Mouse (Mus musculus): ENCODE measurements around the gene Fancc. TPM values are rescaled to one million over a fixed set of nuclear protein-coding genes. Genes with fewer than 3 reads are reported as not detected.

The Fancc gene
- polyA plus RNA-seq, 1 experiment from 2014 or later, result 21.2 TPM

DNA sequence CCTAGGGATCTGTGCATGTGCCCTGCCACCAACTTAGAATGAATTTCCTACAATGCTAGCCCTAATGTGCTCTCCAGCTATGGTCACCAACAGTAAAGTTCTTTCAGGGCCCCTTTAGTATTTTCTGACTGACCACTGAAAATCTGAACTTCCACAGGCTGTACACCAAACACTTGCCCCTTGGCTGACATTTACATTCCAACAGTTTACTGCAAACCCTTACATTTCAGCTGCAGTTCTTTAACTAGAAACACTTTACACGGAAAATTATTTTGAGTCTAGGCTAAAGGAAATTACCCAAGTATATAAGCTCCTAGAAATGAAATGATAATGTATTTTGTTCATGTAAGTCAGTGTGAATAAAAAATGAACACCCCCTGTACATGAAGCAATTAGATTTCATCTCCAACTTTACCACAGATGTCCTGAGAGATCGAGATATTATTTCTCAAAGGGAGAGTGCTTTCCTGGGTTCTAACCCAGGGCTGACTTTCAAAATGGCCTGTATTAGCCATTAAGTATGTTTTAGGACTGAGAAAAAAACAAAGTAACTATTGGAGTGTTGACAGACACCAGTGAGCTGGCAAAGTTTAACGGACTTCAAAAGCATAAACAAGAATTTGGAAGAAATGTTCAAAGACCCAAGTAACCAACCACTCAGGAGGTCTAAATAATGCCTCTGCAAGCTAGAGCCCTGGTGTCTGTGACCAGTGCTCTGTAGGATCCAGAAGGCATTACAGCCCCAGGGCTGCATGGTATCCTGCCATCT, 32.7 kb upstream of the Fancc start:
- ATAC-seq (ENCODE audit: insufficient number of reproducible peaks, insufficient read depth, low FRiP score, low TSS enrichment, low read depth), result no peak
- peak overlapping the region; percentile 85 for H3K27ac ChIP-seq
- no peak overlapping the region for H3K4me2 ChIP-seq
- H3K9me3 ChIP-seq, result no peaks in the 10 kb centered on the region
- H3K4me3 ChIP-seq, result no peak overlapping the region
- H3K9ac ChIP-seq, result no peak overlapping the region
- H3K4me1 ChIP-seq, result peaks cover 65% of the 10 kb centered on the region
- H3K36me3 ChIP-seq, result peaks cover 78% of the 10 kb centered on the region
- WGBS, result 47% methylated on average over 3 of the region's 3 CpGs
- no peaks in the 10 kb centered on the region for H3K27me3 ChIP-seq

DNA sequence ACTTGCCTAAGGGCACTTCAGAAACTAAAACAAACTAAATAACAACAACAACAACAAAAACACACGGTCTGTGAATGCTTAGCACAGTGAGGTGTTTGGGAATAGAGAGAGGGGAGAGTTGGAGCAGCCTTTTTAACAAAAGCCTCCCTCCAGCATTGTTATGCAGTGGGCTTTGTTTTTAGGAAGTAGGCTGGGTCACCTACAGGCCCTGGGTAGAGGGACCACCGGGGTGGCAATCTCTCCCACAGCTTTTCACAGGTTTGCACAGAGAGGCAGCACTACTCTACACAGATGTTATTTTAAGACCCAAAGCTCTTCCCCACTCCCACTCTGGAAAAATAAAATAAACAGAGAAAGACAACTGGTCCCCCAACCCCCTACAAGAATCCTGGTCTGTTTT, 31.8 kb upstream of the Fancc start:
- ATAC-seq (ENCODE audit: insufficient number of reproducible peaks, insufficient read depth, low FRiP score, low TSS enrichment, low read depth), result no peak
- H3K4me2 ChIP-seq, result peak overlapping the region; percentile 14; the same call in 1 of the 2 replicates
- 6% methylated on average over 2 of the region's 2 CpGs for whole genome bisulfite sequencing
- H3K27ac ChIP-seq, result peak overlapping the region; percentile 85
- no peak overlapping the region for H3K4me3 ChIP-seq
- H3K4me1 ChIP-seq, result peaks cover 75% of the 10 kb centered on the region
- H3K36me3 ChIP-seq, result peaks cover 75% of the 10 kb centered on the region
- no peaks in the 10 kb centered on the region for H3K9me3 ChIP-seq
- H3K27me3 ChIP-seq, result no peaks in the 10 kb centered on the region
- no peak overlapping the region for H3K9ac ChIP-seq

DNA sequence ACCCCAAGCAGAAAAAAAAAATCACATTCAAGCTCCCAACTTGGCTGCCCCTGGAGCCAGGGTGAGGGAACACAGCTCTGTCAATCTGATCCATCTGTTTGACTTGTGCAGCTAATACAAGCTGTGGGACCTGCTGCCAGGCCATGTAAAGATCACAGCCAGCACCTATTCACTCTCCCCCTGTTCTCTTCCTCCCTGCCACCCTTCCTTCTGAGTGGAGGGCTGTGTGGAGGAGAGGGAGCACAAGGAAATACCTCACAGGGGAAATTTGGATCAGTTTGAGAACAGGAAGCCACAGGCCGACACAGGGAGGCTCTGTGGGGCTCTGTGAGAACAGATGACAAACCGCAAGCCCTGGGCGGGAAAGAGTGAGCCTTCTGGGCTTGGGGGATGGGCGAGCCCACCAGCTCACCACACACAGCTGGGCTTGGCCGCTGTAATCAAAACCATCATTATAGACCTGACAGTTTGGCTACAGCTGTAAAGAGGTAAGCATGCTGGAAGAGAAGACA, 31.1 kb upstream of the Fancc start:
- H3K4me1 ChIP-seq, result peaks cover 81% of the 10 kb centered on the region
- no peak overlapping the region for H3K9ac ChIP-seq
- H3K27ac ChIP-seq, result peak overlapping the region; percentile 85
- no peak overlapping the region for H3K4me3 ChIP-seq
- ATAC-seq (ENCODE audit: insufficient number of reproducible peaks, insufficient read depth, low FRiP score, low TSS enrichment, low read depth), result peak; percentile 77
- H3K36me3 ChIP-seq, result peaks cover 70% of the 10 kb centered on the region
- peak overlapping the region; percentile 14; the same call in 1 of the 2 replicates for H3K4me2 ChIP-seq
- H3K27me3 ChIP-seq, result no peaks in the 10 kb centered on the region
- no peaks in the 10 kb centered on the region for H3K9me3 ChIP-seq
- WGBS, result 8% methylated on average over 5 of the region's 5 CpGs

DNA sequence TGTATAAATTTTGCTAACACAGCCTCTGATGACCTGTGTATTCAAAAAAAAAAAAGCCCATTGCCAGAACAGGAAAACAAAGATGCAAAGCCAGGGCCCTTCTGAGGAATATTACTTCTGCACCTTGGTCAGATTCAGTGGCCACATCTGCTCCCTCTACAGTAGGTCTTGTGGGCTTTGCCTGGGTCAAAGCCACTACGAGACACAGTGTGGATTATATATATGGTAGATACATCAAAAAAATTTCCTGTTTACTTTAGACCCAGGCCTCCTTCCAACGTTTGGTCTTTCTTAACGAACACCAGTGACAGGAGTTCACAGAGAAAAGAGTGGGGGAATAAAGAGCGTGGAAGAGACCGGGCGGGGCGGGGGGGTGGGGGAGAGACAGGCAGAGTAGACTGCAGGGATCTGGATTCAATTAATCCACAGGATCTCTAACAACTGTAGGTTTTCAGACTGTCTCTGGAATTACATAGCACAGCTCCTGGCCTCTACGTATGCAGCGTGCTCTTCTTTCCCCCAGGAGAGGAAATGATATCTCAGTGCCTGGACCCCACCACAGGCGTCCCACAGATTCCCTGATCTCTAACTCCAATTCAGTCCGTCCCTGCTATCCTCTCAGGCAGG, 28.6 kb upstream of the Fancc start:
- no peak; the same call in 1 of the 2 replicates for ATAC-seq (ENCODE audit: insufficient number of reproducible peaks, insufficient read depth, low FRiP score, low TSS enrichment, low read depth)
- Histone ChIP-seq H3K36me3 (peaks cover 62% of the 10 kb centered on the region), H3K4me2 (peak overlapping the region; percentile 22; the same call in 1 of the 2 replicates), H3K27ac (peak overlapping the region; percentile 78), H3K9me3 (no peaks in the 10 kb centered on the region), H3K27me3 (no peaks in the 10 kb centered on the region), H3K4me1 (peaks cover 83% of the 10 kb centered on the region), H3K4me3 (no peak overlapping the region), H3K9ac (0 out of 2 replicates have a peak overlapping the region, but pooled peaks have one; percentile 1)
- WGBS, result 30% methylated on average over 11 of the region's 11 CpGs

DNA sequence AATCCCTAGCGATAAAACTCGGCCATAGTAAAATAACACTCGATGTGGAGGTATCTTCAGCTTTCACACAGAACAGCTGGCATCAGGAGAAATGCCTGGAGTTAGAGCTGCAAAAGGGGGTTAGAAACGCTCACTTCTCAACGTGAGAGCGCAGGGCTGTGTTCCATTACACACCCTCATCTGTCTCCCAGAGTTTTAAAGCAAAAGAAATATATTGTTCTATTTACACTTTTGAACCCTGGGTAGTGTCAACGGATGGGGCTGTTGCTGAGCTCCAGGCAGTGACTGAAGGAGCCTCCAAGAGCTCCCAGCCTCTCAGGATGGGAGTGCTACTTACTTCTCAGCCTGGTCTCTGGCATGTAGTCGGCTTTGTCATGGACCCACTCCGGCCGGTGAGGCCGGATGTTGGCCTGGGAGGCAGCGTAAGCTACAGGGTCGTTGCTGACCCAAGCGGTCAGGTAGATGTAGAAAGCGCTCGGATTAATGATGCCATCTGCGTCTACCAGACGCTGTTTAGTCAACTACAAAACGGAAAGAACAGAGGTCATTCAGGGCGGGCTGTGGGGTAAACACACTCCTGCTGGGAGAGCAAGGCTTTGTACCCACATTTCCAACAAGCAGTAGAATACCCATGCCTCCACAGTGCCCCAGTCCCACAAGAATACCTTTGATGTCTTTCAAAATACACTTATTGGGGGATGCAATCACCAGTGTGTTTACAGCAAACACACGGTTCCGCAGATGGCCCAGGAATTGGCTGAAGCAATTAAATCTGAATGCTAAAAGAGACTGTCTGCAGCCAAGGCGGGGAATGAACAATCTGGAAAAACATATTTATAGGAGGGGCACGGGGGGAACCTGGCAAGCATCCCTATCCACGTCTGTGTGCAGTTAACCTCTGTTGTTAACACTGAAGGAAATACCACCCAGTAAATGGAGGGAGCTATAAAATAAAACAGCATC, 27.8 kb upstream of the Fancc start:
- H3K4me1 ChIP-seq, result peaks cover 81% of the 10 kb centered on the region
- H3K27me3 ChIP-seq, result no peaks in the 10 kb centered on the region
- 0 out of 2 replicates have a peak overlapping the region, but pooled peaks have one; percentile 36 for H3K9ac ChIP-seq
- H3K4me3 ChIP-seq, result no peak overlapping the region
- H3K9me3 ChIP-seq, result no peaks in the 10 kb centered on the region
- peaks cover 64% of the 10 kb centered on the region for H3K36me3 ChIP-seq
- no peak for ATAC-seq (ENCODE audit: insufficient number of reproducible peaks, insufficient read depth, low FRiP score, low TSS enrichment, low read depth)
- 44% methylated on average over 25 of the region's 25 CpGs for WGBS
- no peak overlapping the region for H3K4me2 ChIP-seq
- H3K27ac ChIP-seq, result peak overlapping the region; percentile 78

DNA sequence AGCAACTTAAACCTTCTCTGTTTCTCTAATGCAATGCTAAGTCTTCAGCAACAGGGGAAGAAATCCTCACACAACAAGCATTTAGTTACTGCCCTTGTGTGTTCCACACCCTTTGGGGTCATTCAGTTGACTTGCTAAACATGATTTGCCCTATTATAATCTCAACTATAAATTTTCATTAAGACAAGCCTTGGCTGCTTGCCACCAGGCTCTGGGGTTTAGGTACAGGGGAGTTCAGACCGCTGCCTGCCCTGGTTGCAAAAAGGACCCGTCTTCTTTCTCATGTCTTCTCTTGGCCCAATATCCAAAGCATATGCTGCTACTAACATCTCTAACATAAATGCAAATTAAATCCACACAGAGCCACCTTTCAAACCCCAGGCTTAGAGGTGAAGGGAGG, 27.0 kb upstream of the Fancc start:
- no peak for ATAC-seq (ENCODE audit: insufficient number of reproducible peaks, insufficient read depth, low FRiP score, low TSS enrichment, low read depth)
- no peak overlapping the region for H3K9ac ChIP-seq
- H3K36me3 ChIP-seq, result peaks cover 69% of the 10 kb centered on the region
- no peak overlapping the region for H3K4me3 ChIP-seq
- 34% methylated on average over 2 of the region's 2 CpGs for WGBS
- H3K27me3 ChIP-seq, result no peaks in the 10 kb centered on the region
- H3K4me1 ChIP-seq, result peaks cover 78% of the 10 kb centered on the region
- 0 out of 2 replicates have a peak overlapping the region, but pooled peaks have one; percentile 13 for H3K27ac ChIP-seq
- H3K4me2 ChIP-seq, result no peak overlapping the region
- H3K9me3 ChIP-seq, result no peaks in the 10 kb centered on the region

DNA sequence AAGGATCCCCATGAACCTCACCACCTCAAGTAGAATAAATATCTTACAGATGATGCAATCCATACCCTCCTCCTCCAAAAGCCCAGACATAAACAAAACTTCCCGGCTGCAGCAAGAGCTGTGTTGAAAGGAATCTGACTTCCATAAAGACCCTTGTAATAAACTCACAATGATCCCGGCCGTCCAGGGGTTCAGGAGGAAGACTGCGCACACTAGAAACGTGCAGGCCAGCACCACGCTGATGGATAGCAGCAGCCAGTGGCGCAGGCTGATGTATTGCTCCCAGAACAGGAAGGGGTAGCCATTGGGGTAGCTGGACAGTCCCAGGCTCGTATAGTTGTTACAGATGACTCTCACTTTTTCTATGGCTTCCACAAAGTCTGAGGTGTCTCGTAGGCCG, 25.8 kb upstream of the Fancc start:
- Histone ChIP-seq H3K36me3 (peaks cover 75% of the 10 kb centered on the region), H3K9me3 (no peaks in the 10 kb centered on the region), H3K27ac (peak overlapping the region; percentile 28; the same call in 1 of the 2 replicates), H3K4me2 (no peak overlapping the region), H3K9ac (no peak overlapping the region), H3K27me3 (no peaks in the 10 kb centered on the region), H3K4me3 (no peak overlapping the region), H3K4me1 (peaks cover 66% of the 10 kb centered on the region)
- 47% methylated on average over 10 of the region's 10 CpGs for WGBS
- ATAC-seq (ENCODE audit: insufficient number of reproducible peaks, insufficient read depth, low FRiP score, low TSS enrichment, low read depth), result no peak

DNA sequence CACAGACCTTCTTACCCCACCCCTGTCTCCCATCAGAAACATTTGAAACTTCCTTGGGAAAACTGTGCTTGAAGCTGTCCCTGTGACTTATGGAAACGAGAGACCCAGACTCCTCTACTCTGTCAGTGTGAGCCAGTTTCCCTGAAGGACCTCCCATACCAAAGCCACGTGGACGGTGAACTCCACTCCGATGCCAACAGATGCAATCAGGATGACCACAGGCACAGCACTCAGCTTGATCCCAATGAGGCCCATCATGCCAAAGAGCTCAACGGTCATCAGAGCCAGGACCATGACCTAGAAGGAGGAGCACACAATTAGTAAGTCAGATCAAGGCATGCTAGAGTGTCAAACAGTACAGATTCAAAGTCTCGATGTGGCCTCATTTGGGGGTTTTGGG, 23.0 kb upstream of the Fancc start:
- H3K9me3 ChIP-seq, result no peaks in the 10 kb centered on the region
- no peak overlapping the region for H3K4me2 ChIP-seq
- WGBS, result 81% methylated on average over 6 of the region's 6 CpGs

DNA sequence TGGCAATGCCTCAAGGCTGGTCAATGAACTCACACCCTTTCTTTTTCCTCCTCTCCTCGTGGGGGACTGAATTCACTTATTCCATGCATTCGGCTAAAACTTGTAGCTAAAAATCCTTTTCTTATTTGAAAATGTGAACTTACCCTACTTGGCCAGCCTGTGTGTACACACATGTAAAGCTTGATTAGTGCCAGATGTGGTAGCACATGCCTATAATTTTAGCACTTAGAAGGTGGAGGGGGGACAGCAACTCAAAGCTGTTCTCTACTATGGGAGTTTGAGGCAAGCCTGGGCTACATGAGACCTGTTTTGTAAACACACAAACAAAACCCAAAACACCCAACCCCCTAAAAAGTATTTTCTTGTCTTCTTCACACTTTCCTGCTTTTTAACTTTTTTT, 19.5 kb upstream of the Fancc start:
- Histone ChIP-seq H3K36me3 (peaks cover 95% of the 10 kb centered on the region), H3K27me3 (no peaks in the 10 kb centered on the region), H3K4me1 (peaks cover 28% of the 10 kb centered on the region), H3K9ac (no peak overlapping the region), H3K4me2 (no peak overlapping the region), H3K4me3 (no peak overlapping the region), H3K9me3 (no peaks in the 10 kb centered on the region), H3K27ac (peak overlapping the region; percentile 44; the same call in 1 of the 2 replicates)
- 28% methylated on average over 2 of the region's 2 CpGs for WGBS
- ATAC-seq (ENCODE audit: insufficient number of reproducible peaks, insufficient read depth, low FRiP score, low TSS enrichment, low read depth), result no peak

More for the DNA sequence above, 23.0 kb upstream of the Fancc start:
- H3K9ac ChIP-seq, result no peak overlapping the region
- H3K27me3 ChIP-seq, result no peaks in the 10 kb centered on the region
- H3K36me3 ChIP-seq, result peaks cover 84% of the 10 kb centered on the region
- H3K4me3 ChIP-seq, result no peak overlapping the region
- ATAC-seq (ENCODE audit: insufficient number of reproducible peaks, insufficient read depth, low FRiP score, low TSS enrichment, low read depth), result no peak
- peaks cover 52% of the 10 kb centered on the region for H3K4me1 ChIP-seq
- H3K27ac ChIP-seq, result no peak overlapping the region

DNA sequence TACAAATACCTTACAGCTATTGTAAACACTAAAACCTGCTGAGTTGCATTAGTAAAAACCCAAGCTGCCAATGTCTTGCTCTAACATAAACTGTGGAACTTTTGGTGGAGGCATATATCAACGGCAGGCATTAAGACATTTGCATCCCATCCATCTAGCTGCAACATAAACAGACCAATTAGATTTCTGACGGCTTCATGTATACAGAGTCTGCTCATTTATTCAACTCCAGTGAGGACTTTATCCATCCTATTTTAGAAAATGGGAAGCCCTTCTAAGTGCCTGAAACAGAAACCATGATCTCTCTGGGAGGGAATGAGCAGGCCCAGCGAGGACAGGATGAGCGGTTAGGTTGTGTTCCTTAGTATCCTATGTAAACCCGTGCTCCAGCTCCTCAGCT, 18.5 kb upstream of the Fancc start:
- Histone ChIP-seq H3K27me3 (no peaks in the 10 kb centered on the region), H3K36me3 (peaks cover 99% of the 10 kb centered on the region), H3K9me3 (no peaks in the 10 kb centered on the region), H3K4me1 (peaks cover 28% of the 10 kb centered on the region), H3K4me2 (no peak overlapping the region), H3K9ac (no peak overlapping the region), H3K4me3 (no peak overlapping the region), H3K27ac (peak overlapping the region; percentile 44; the same call in 1 of the 2 replicates)
- ATAC-seq (ENCODE audit: insufficient number of reproducible peaks, insufficient read depth, low FRiP score, low TSS enrichment, low read depth), result no peak
- 79% methylated on average over 5 of the region's 5 CpGs for WGBS

DNA sequence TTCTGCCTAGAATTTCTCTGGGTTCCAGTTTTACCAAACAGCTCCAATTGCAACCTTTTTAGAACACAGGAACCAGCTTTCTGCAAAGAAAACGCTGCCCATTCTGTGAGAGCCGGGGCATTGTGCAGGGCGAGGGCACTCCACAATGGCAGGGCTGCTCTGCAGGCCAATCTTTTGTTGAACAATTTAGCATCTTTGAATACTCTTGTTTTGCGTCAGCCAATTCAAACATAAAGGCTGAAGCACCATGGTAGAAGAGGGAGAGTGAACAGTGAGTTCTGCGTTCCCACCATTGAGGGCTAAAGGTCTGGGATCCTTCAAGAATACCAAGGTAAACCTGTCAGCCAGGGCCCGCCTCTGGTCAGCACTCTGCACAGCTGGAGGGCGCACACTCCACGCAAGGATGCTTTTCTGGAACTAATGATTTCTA, 17.9 kb upstream of the Fancc start:
- no peaks in the 10 kb centered on the region for H3K27me3 ChIP-seq
- H3K9me3 ChIP-seq, result no peaks in the 10 kb centered on the region
- no peak for ATAC-seq (ENCODE audit: insufficient number of reproducible peaks, insufficient read depth, low FRiP score, low TSS enrichment, low read depth)
- no peak overlapping the region for H3K9ac ChIP-seq
- WGBS, result 66% methylated on average over 8 of the region's 8 CpGs
- H3K4me1 ChIP-seq, result peaks cover 25% of the 10 kb centered on the region
- H3K27ac ChIP-seq, result peak overlapping the region; percentile 36; the same call in 1 of the 2 replicates
- no peak overlapping the region for H3K4me2 ChIP-seq
- no peak overlapping the region for H3K4me3 ChIP-seq
- H3K36me3 ChIP-seq, result peaks cover 99% of the 10 kb centered on the region

All from embryonic facial prominence, embryonic 13.5 days (tissue).